Mouse (Mus musculus) left cerebral cortex, adult 18-20 months (tissue): Measurements from ENCODE around the gene Camkv. TPM values are rescaled to one million over a fixed set of nuclear protein-coding genes. Genes with fewer than 3 reads are reported as not detected.
A peak's percentile ranks its signal among the peaks of the same experiment; 100 is the strongest.

ENCODE experiments used
- DNase-seq, 2 experiments: peaks; one replicate each; pipeline ENCODE4 v3.0.0; 2021 to 2022; ENCODE audit warnings: low spot score in 2 of 2, mixed read lengths in 1 of 2
- total RNA-seq, 2 experiments: library from RNA; stranded (reverse); gene quantifications; 2 replicates each; pipeline ENCODE4 v1.2.3; 2021

The Camkv gene
- total RNA-seq, 2 experiments from 2014 or later, result 322 to 377 TPM

GRCm38 (mm10) chr9:107961351-107961762 lies 25.9 kb downstream of the Camkv start:
- peak; percentile 80 to 88 for DNase-seq

GRCm38 (mm10) chr9:107961881-107962280 lies 26.4 kb downstream of the Camkv start:
- peak; percentile 62 to 71 for DNase-seq

GRCm38 (mm10) chr9:107962916-107963315 lies 27.4 kb downstream of the Camkv start:
- no peak for DNase-seq

GRCm38 (mm10) chr9:107963700-107964099 lies 28.2 kb downstream of the Camkv start:
- peak; percentile 79 to 86 for DNase-seq

GRCm38 (mm10) chr9:107964681-107965080 lies 29.2 kb downstream of the Camkv start:
- no peak for DNase-seq

- no peak for DNase-seq
Observed at GRCm38 (mm10) chr9:107966676-107967075, 31.2 kb downstream of the Camkv start.

GRCm38 (mm10) chr9:107967437-107967836 lies 32.0 kb downstream of the Camkv start:
- no peak for DNase-seq

GRCm38 (mm10) chr9:107968531-107968930 lies 33.1 kb downstream of the Camkv start:
- DNase-seq, result no peak

- no peak for DNase-seq
Observed at GRCm38 (mm10) chr9:107970311-107970710, 34.8 kb downstream of the Camkv start.

- no peak for DNase-seq
Observed at GRCm38 (mm10) chr9:107971690-107972541, 36.4 kb downstream of the Camkv start.

GRCm38 (mm10) chr9:107974491-107975171 lies 39.2 kb downstream of the Camkv start:
- DNase-seq, result no peak

GRCm38 (mm10) chr9:107975399-107976386 lies 40.2 kb downstream of the Camkv start, which contains the start of gene Uba7:
Gene Uba7 (plus strand): TSS chr9:107975505.
- no peak for DNase-seq

- DNase-seq, result no peak
Observed at GRCm38 (mm10) chr9:107978815-107979214, 43.3 kb downstream of the Camkv start.

GRCm38 (mm10) chr9:107981684-107982605 lies 46.5 kb downstream of the Camkv start:
- DNase-seq, result peak; percentile 48 to 61

- DNase-seq, result peak in 1 of 2 experiments; percentile 20
Observed at GRCm38 (mm10) chr9:107982681-107983346, 47.3 kb downstream of the Camkv start, which contains the start of gene Gm20661. Gene Gm20661 (plus strand): TSS chr9:107983058.

- DNase-seq, result no peak
Observed at GRCm38 (mm10) chr9:107983421-107983890, 48.0 kb downstream of the Camkv start.

- no peak for DNase-seq
Observed at GRCm38 (mm10) chr9:107984052-107984753, 48.7 kb downstream of the Camkv start.

- DNase-seq, result no peak
Observed at GRCm38 (mm10) chr9:107984754-107985055, 49.2 kb downstream of the Camkv start.
